Mouse (Mus musculus): ENCODE measurements at regions not wholly inside any gene's neighbourhood (a gene's known extent, or its start where the extent isn't known, plus 50 kb on each side); places are given as distances from the start of the nearest gene placed in this dataset.

DNA sequence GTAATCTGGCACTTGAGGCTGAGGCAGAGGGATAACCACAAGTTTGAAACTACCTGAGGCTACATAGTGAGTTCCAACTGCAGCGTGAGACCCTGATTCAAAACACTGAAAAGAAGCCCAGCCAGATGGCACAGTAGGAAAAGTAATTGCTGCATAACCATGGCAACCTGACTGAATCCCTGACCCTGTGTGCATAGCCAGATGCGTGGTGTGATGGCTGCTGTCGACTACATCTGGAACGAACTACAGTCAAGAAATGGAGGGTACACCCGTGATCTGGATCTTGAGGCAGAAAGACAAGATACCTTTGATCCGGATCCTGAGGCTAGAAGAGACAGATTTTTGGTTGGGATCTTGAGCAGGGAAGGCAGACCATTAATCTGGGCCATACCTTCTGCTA, 153.2 kb upstream of the Pkdcc start:
- no peaks in the 10 kb centered on the region for H3K79me2 ChIP-seq (replicated peaks; ENCODE audit: control insufficient read depth, extremely low read depth, insufficient read depth, poor library complexity, severe bottlenecking)
- no peak overlapping the region for H3K4me2 ChIP-seq (ENCODE audit: insufficient read depth, low read depth, poor library complexity, severe bottlenecking)
- H3K27ac ChIP-seq (ENCODE audit: insufficient read depth, low read depth), result no peak overlapping the region
- no peaks in the 10 kb centered on the region for H3K36me3 ChIP-seq (replicated peaks in 1 of 2; ENCODE audit: control insufficient read depth in 1 of 2, insufficient read depth in 1 of 2, low read length in 1 of 2)
- DNase-seq (ENCODE audit: extremely low read depth), result no peak
- no peak overlapping the region for H3K9ac ChIP-seq (ENCODE audit: insufficient read depth, low read depth)
- in situ Hi-C loops (cut with MboI; ENCODE audit: low pct_ligation_motif_present, low pct_unique_long_range_greater_than_20kb, low sequenced_read_pairs) (no loop called here), dilution Hi-C loops (cut with MboI; ENCODE audit: extremely low pct_ligation_motif_present, extremely low pct_unique_long_range_greater_than_20kb, low sequenced_read_pairs) (no loop called here)
- TF ChIP-seq MAZ (IDR thresholded peaks at IDR 0.05; ENCODE audit: low read depth, low read length), result no peak
- no peak for TF ChIP-seq PAX5 (IDR thresholded peaks at IDR 0.05; ENCODE audit: low read length)
- TF ChIP-seq ZNF384 (IDR thresholded peaks at IDR 0.05; ENCODE audit: low read depth, low read length), result no peak
- no peak for TF ChIP-seq MXI1 (IDR thresholded peaks at IDR 0.05; ENCODE audit: low read depth, low read length)
- TF ChIP-seq USF1 (IDR thresholded peaks at IDR 0.05; ENCODE audit: low read depth, low read length), result no peak
- no peak for TF ChIP-seq CHD2 (IDR thresholded peaks at IDR 0.05; ENCODE audit: low read length)
- no peak for TF ChIP-seq UBTF (IDR thresholded peaks at IDR 0.05; ENCODE audit: low read depth, low read length)
- no peak for TF ChIP-seq HCFC1 (IDR thresholded peaks at IDR 0.05; ENCODE audit: low read depth, low read length)
- no peak for TF ChIP-seq POLR2A (IDR thresholded peaks at IDR 0.05; ENCODE audit: low read depth, low read length)
- no peak for TF ChIP-seq CHD1 (IDR thresholded peaks at IDR 0.05; ENCODE audit: low read depth, low read length)
- TF ChIP-seq CTCF (conservative IDR thresholded peaks at IDR 0.05 in 1 of 2, IDR thresholded peaks at IDR 0.05 in 1 of 2; ENCODE audit: low read depth in 2 of 2, low read length in 2 of 2), result no peak
- TF ChIP-seq EP300 (IDR thresholded peaks at IDR 0.05; ENCODE audit: low read length), result no peak
- TF ChIP-seq KAT2A (IDR thresholded peaks at IDR 0.05; ENCODE audit: insufficient replicate concordance, low read length), result no peak
- no peak for TF ChIP-seq E2F4 (IDR thresholded peaks at IDR 0.05; ENCODE audit: insufficient replicate concordance, low read depth, low read length)
- no peak for TF ChIP-seq BHLHE40 (IDR thresholded peaks at IDR 0.05; ENCODE audit: low read depth, low read length)
- no peak for TF ChIP-seq JUND (conservative IDR thresholded peaks at IDR 0.05; ENCODE audit: low read depth, low read length)
- H3K9me3 ChIP-seq (replicated peaks; ENCODE audit: low read length), result no peaks in the 10 kb centered on the region
- no peaks in the 10 kb centered on the region for H3K27me3 ChIP-seq (replicated peaks)
- no peak overlapping the region for H3K4me3 ChIP-seq (replicated peaks in 1 of 3; ENCODE audit: low read depth in 2 of 3, low read length in 2 of 3, poor library complexity in 1 of 3)
- H3K4me1 ChIP-seq (ENCODE audit: control insufficient read depth in 1 of 2, insufficient read depth in 2 of 2), result peaks cover 0 to 33% of the 10 kb centered on the region in 2 experiments; a peak in 2 of 4 replicates

DNA sequence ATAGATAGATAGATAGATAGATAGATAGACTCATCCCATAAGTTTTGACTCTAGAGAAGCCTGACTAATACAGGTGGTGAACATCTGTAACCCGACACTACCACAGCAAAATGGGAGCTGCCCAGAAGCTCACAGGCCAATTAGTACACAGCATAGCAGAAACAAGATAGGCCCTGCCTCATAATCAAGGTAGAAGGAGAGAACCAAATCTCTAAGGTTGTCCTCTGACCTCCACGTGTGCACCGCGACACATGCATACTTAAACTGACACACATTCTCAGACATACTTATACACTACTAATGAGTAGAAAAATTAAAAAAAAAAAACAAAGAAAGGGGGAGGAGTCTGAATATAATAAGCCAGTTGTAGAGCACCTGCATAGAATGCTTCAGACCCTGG, 151.2 kb upstream of the Pkdcc start:
- TF ChIP-seq ZKSCAN1 (IDR thresholded peaks at IDR 0.05; ENCODE audit: borderline replicate concordance, low read depth, low read length), result no peak
- no peak for TF ChIP-seq E2F4 (IDR thresholded peaks at IDR 0.05; ENCODE audit: insufficient replicate concordance, low read depth, low read length)
- no peak for TF ChIP-seq TCF12 (IDR thresholded peaks at IDR 0.05; ENCODE audit: low read depth, low read length)
- no peak for TF ChIP-seq ZNF384 (IDR thresholded peaks at IDR 0.05; ENCODE audit: low read depth, low read length)
- no peak for TF ChIP-seq MEF2A (IDR thresholded peaks at IDR 0.05; ENCODE audit: borderline replicate concordance, low read depth, low read length)
- no peak for TF ChIP-seq ETS1 (conservative IDR thresholded peaks at IDR 0.05; ENCODE audit: low read depth, low read length)
- no peak for TF ChIP-seq RAD21 (IDR thresholded peaks at IDR 0.05; ENCODE audit: low read depth, low read length)
- TF ChIP-seq POLR2AphosphoS2 (IDR thresholded peaks at IDR 0.05; ENCODE audit: low read depth, low read length), result no peak
- TF ChIP-seq EP300 (IDR thresholded peaks at IDR 0.05; ENCODE audit: low read length), result no peak
- TF ChIP-seq ZMIZ1 (IDR thresholded peaks at IDR 0.05; ENCODE audit: low read depth, low read length), result no peak
- no peak for TF ChIP-seq JUN (IDR thresholded peaks at IDR 0.05; ENCODE audit: insufficient read depth, low read depth, low read length)
- TF ChIP-seq GABPA (IDR thresholded peaks at IDR 0.05; ENCODE audit: insufficient replicate concordance, low read depth, low read length), result no peak
- no peak for TF ChIP-seq MXI1 (IDR thresholded peaks at IDR 0.05; ENCODE audit: low read depth, low read length)
- TF ChIP-seq CHD2 (IDR thresholded peaks at IDR 0.05; ENCODE audit: low read length), result no peak
- no peak for TF ChIP-seq HCFC1 (IDR thresholded peaks at IDR 0.05; ENCODE audit: low read depth, low read length)
- TF ChIP-seq IRF4 (IDR thresholded peaks at IDR 0.05; ENCODE audit: low read depth, low read length), result no peak
- TF ChIP-seq SIN3A (IDR thresholded peaks at IDR 0.05; ENCODE audit: low read length), result no peak
- no peak for TF ChIP-seq ELF1 (IDR thresholded peaks at IDR 0.05; ENCODE audit: low read depth, low read length)
- TF ChIP-seq NELFE (IDR thresholded peaks at IDR 0.05; ENCODE audit: low read depth, low read length), result no peak
- H3K4me3 ChIP-seq (replicated peaks in 1 of 3; ENCODE audit: low read depth in 2 of 3, low read length in 2 of 3, poor library complexity in 1 of 3), result no peak overlapping the region
- DNase-seq (ENCODE audit: extremely low read depth), result no peak
- H3K79me2 ChIP-seq (replicated peaks; ENCODE audit: control insufficient read depth, extremely low read depth, insufficient read depth, poor library complexity, severe bottlenecking), result no peaks in the 10 kb centered on the region
- peaks cover 2 to 30% of the 10 kb centered on the region in 2 experiments; a peak in 3 of 4 replicates for H3K4me1 ChIP-seq (ENCODE audit: control insufficient read depth in 1 of 2, insufficient read depth in 2 of 2)
- no peaks in the 10 kb centered on the region for H3K9me3 ChIP-seq (replicated peaks; ENCODE audit: low read length)
- in situ Hi-C loops (cut with MboI; ENCODE audit: low pct_ligation_motif_present, low pct_unique_long_range_greater_than_20kb, low sequenced_read_pairs) (no loop called here), dilution Hi-C loops (cut with MboI; ENCODE audit: extremely low pct_ligation_motif_present, extremely low pct_unique_long_range_greater_than_20kb, low sequenced_read_pairs) (no loop called here)
- H3K9ac ChIP-seq (ENCODE audit: insufficient read depth, low read depth), result no peak overlapping the region
- H3K4me2 ChIP-seq (ENCODE audit: insufficient read depth, low read depth, poor library complexity, severe bottlenecking), result no peak overlapping the region
- no peaks in the 10 kb centered on the region for H3K27me3 ChIP-seq (replicated peaks)
- H3K36me3 ChIP-seq (replicated peaks in 1 of 2; ENCODE audit: control insufficient read depth in 1 of 2, insufficient read depth in 1 of 2, low read length in 1 of 2), result no peaks in the 10 kb centered on the region
- no peak overlapping the region for H3K27ac ChIP-seq (ENCODE audit: insufficient read depth, low read depth)

Data from CH12.LX (cell line).